Mouse (Mus musculus) midbrain, embryonic 15.5 days (tissue): ENCODE results near the gene Plekha1. TPM values are rescaled to one million over a fixed set of nuclear protein-coding genes. Genes with fewer than 3 reads are reported as not detected.

Experiments used
- ATAC-seq: fragments of 200-750 bp; cut with Nextera tagmentation; replicated peaks from 2 replicates; pipeline ENCODE4 v1.8.0; 2017; ENCODE audit warnings: moderate TSS enrichment
- H3K27ac ChIP-seq: fragments of 300-500 bp; sonication (generic); 2 replicates; pipeline ENCODE4 v1.5.1; 2015; ENCODE audit warnings: mild to moderate bottlenecking, inconsistent platforms
- H3K27me3 ChIP-seq: fragments of 300-500 bp; sonication (generic); replicated peaks from 2 replicates; pipeline ENCODE4 v1.6.1; 2015; ENCODE audit warnings: inconsistent platforms
- H3K36me3 ChIP-seq: fragments of 300-500 bp; sonication (generic); replicated peaks from 2 replicates; pipeline ENCODE4 v1.6.1; 2015; ENCODE audit warnings: inconsistent platforms
- H3K4me1 ChIP-seq: fragments of 300-500 bp; sonication (generic); 2 replicates; pipeline ENCODE4 v1.6.1; 2015; ENCODE audit warnings: inconsistent platforms
- H3K4me2 ChIP-seq: fragments of 300-500 bp; sonication (generic); 2 replicates; pipeline ENCODE4 v1.6.1; 2015; ENCODE audit warnings: inconsistent platforms, mild to moderate bottlenecking, moderate library complexity
- H3K4me3 ChIP-seq: fragments of 300-500 bp; sonication (generic); 2 replicates; pipeline ENCODE4 v1.5.1; 2015; ENCODE audit warnings: mild to moderate bottlenecking, inconsistent platforms
- H3K9ac ChIP-seq: fragments of 300-500 bp; sonication (generic); 2 replicates; pipeline ENCODE4 v1.6.1; 2015; ENCODE audit warnings: mild to moderate bottlenecking, inconsistent platforms
- H3K9me3 ChIP-seq: fragments of 300-500 bp; sonication (generic); 2 replicates; pipeline ENCODE4 v1.6.1; 2016; ENCODE audit warnings: inconsistent platforms
- WGBS: fragments of 180-500 bp; shearing (Covaris S2); methylation state at CpG from one replicate; pipeline ENCODE4 v1.1.7; 2015; ENCODE audit warnings: mixed read lengths; 5-methylcytosine and 5-hydroxymethylcytosine counted together
- polyA plus RNA-seq: library from polyadenylated mRNA; unstranded; fragments of >200 nt; fragmentation: Nextera tagmentation; extraction: Ambion mirVana; gene quantifications from 2 replicates; pipeline ENCODE4 v1.2.1, GENCODE M21; 2015

Gene Plekha1
- polyA plus RNA-seq, 1 experiment from 2014 or later: 72.9 TPM

GRCm38 (mm10) chr7:130902929-130903328, 37.4 kb downstream of the Plekha1 start:
- Histone ChIP-seq H3K4me3 (no peak overlapping the region), H3K4me1 (no peaks in the 10 kb centered on the region), H3K9me3 (no peaks in the 10 kb centered on the region), H3K4me2 (no peak overlapping the region), H3K27me3 (no peaks in the 10 kb centered on the region), H3K36me3 (no peaks in the 10 kb centered on the region; the same call in 1 of the 2 replicates), H3K27ac (no peak overlapping the region), H3K9ac (no peak overlapping the region)
- 97% methylated on average over 1 of the region's 1 CpGs for WGBS
- ATAC-seq: no peak

GRCm38 (mm10) chr7:130903505-130904074, 38.0 kb downstream of the Plekha1 start:
- H3K27ac ChIP-seq: no peak overlapping the region
- H3K27me3 ChIP-seq: no peaks in the 10 kb centered on the region
- H3K36me3 ChIP-seq: no peaks in the 10 kb centered on the region; the same call in 1 of the 2 replicates
- H3K9ac ChIP-seq: no peak overlapping the region
- no peak overlapping the region for H3K4me2 ChIP-seq
- H3K9me3 ChIP-seq: no peaks in the 10 kb centered on the region
- WGBS: 92% methylated on average over 16 of the region's 16 CpGs
- no peaks in the 10 kb centered on the region for H3K4me1 ChIP-seq
- no peak overlapping the region for H3K4me3 ChIP-seq
- no peak for ATAC-seq

GRCm38 (mm10) chr7:130904571-130905365, 39.2 kb downstream of the Plekha1 start:
- Histone ChIP-seq H3K27me3 (no peaks in the 10 kb centered on the region), H3K36me3 (peaks cover 2% of the 10 kb centered on the region; the same call in 1 of the 2 replicates), H3K9me3 (no peaks in the 10 kb centered on the region), H3K4me1 (no peaks in the 10 kb centered on the region), H3K4me3 (no peak overlapping the region), H3K4me2 (no peak overlapping the region), H3K9ac (no peak overlapping the region), H3K27ac (no peak overlapping the region)
- WGBS: 93% methylated on average over 13 of the region's 13 CpGs
- no peak for ATAC-seq

DNA sequence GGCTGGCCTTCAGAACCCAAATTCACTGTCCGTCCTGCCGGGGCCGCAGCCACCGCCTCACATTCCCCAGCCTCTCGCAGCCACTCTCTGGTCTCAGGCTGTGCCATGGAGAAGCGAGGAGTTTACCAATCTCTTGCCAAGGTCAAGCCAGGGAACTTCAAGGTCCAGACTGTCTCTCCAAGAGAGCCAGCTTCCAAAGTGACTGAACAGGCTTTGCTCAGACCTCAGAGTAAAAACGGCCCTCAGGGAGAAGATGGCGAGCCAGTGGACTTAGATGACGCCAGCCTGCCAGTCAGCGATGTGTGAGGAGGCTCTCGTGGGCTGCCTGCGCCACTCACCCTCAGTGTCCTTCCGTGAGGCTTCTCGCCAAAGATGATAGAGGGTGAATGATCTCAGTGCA, 45.3 kb downstream of the Plekha1 start:
- Histone ChIP-seq H3K9ac (no peak overlapping the region), H3K36me3 (peaks cover 11% of the 10 kb centered on the region; the same call in 1 of the 2 replicates), H3K9me3 (no peaks in the 10 kb centered on the region), H3K4me3 (no peak overlapping the region), H3K27ac (no peak overlapping the region), H3K4me1 (no peaks in the 10 kb centered on the region), H3K27me3 (no peaks in the 10 kb centered on the region), H3K4me2 (no peak overlapping the region)
- 96% methylated on average over 14 of the region's 14 CpGs for WGBS
- no peak for ATAC-seq

DNA sequence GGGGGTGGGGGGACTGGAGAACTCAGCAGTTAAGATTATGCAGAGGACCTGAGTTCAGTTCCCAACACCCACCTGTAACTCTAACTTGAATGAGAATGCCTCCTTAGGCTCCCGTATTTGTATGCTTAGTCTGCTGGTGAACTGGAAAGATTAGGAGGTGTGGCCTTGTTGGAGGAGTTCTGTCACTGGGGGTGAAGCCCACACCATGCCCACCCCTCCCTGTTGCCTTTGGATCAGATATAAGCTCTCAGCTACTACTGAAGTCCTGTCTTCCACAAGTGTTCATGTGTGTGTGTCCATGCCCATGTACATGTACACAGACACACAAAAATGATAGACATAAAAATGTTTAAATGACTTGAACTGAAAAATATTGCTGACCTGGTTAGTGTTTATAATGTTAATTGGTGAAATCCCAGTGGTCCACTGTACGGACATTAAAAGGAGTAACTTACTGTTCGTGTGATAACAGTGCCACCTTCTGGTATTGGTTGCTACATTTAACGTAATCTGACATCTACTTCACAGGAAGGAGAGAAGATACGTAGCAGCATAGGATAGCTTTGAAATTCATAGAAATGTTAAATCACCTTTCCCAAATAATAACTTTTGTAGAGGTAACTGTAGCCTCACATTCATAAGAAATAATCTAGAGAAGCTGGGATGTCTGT, 49.3 kb downstream of the Plekha1 start:
- Histone ChIP-seq H3K9ac (no peak overlapping the region), H3K27ac (no peak overlapping the region), H3K4me1 (no peaks in the 10 kb centered on the region), H3K9me3 (no peaks in the 10 kb centered on the region), H3K36me3 (peaks cover 8% of the 10 kb centered on the region; the same call in 1 of the 2 replicates), H3K4me3 (no peak overlapping the region), H3K4me2 (no peak overlapping the region), H3K27me3 (no peaks in the 10 kb centered on the region)
- WGBS: 42% methylated on average over 5 of the region's 5 CpGs
- no peak for ATAC-seq

DNA sequence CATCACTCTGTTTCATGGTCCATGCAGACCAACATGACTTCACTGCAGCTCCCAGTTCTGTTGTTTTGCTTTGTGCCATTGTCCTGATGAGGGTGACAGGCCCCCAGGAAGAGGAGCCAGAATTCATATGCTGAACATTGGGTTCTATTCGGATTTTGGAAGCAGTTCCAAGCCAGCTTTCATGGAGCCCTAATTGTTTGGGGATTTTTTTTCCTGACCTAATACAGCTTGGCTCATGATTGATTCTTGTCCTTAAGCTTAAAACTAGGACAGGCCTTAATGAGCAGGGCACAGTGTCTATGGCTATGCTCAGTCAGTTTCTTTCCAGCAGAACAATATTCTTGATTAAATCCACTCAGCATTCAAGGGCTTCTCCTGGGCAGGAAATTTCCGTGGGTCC, 52.7 kb downstream of the Plekha1 start:
- no peak overlapping the region for H3K4me2 ChIP-seq
- no peak overlapping the region for H3K9ac ChIP-seq
- H3K27me3 ChIP-seq: no peaks in the 10 kb centered on the region
- no peak overlapping the region for H3K27ac ChIP-seq
- no peaks in the 10 kb centered on the region for H3K36me3 ChIP-seq
- no peaks in the 10 kb centered on the region for H3K4me1 ChIP-seq
- no peaks in the 10 kb centered on the region for H3K9me3 ChIP-seq
- 62% methylated on average over 2 of the region's 2 CpGs for WGBS
- no peak overlapping the region for H3K4me3 ChIP-seq
- no peak for ATAC-seq

GRCm38 (mm10) chr7:130922981-130923731, 57.6 kb downstream of the Plekha1 start:
- Histone ChIP-seq H3K4me1 (no peaks in the 10 kb centered on the region), H3K9ac (no peak overlapping the region), H3K4me2 (no peak overlapping the region), H3K9me3 (no peaks in the 10 kb centered on the region), H3K4me3 (no peak overlapping the region), H3K27me3 (no peaks in the 10 kb centered on the region), H3K27ac (no peak overlapping the region), H3K36me3 (no peaks in the 10 kb centered on the region)
- WGBS: 64% methylated on average over 13 of the region's 13 CpGs
- ATAC-seq: no peak

GRCm38 (mm10) chr7:130930401-130930800, 64.8 kb downstream of the Plekha1 start:
- Histone ChIP-seq H3K9me3 (no peaks in the 10 kb centered on the region), H3K4me3 (no peak overlapping the region), H3K27me3 (peaks cover 27% of the 10 kb centered on the region), H3K36me3 (no peaks in the 10 kb centered on the region), H3K9ac (no peak overlapping the region), H3K4me2 (no peak overlapping the region), H3K27ac (no peak overlapping the region), H3K4me1 (peaks cover 3% of the 10 kb centered on the region; the same call in 1 of the 2 replicates)
- ATAC-seq: no peak
- WGBS: 66% methylated on average over 3 of the region's 3 CpGs

DNA sequence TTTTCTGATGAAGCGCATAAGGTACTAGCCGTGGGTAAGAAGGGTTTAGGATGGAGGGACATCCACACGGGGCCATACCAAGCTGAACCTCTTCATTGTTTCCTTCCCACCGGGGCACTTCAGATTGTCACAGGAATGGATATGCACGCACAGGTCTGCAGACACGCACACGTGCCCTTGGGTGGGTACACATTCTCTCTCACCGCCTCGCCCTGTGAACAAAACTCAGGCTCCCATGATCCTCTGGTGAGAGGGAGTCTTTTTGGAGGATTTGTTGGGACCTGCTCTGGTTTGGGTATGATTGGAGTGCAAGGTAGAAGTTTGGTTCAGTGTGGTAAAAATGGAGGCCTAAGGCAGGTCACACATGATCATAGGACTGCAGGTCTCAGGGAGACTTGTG, 67.4 kb downstream of the Plekha1 start:
- Histone ChIP-seq H3K9me3 (no peaks in the 10 kb centered on the region), H3K27ac (no peak overlapping the region), H3K27me3 (peaks cover 51% of the 10 kb centered on the region), H3K36me3 (no peaks in the 10 kb centered on the region), H3K4me2 (no peak overlapping the region), H3K4me1 (peaks cover 18% of the 10 kb centered on the region), H3K9ac (no peak overlapping the region), H3K4me3 (no peak overlapping the region)
- WGBS: 89% methylated on average over 9 of the region's 9 CpGs
- no peak for ATAC-seq

DNA sequence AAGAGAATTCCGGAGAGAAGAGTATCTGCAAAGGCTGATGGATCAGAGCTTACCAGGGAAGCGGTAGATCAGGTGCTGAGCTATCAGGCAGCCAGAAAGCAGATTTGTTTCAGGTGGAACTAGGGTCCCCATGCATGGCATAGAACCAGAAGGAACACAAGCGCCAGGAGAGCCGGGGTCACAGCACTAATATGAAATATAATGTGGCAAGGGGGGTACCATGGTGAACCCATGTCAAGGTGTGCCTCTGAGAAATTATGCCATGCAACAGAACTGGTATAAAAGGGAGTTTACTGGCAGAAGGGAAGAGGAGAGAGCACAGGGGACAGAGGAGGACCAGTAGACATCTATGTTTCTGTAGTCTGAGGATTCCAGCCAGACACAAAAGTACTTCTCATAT, 69.1 kb downstream of the Plekha1 start:
- no peak for ATAC-seq
- Histone ChIP-seq H3K36me3 (no peaks in the 10 kb centered on the region), H3K27ac (no peak overlapping the region), H3K27me3 (peaks cover 63% of the 10 kb centered on the region), H3K4me3 (no peak overlapping the region), H3K9me3 (no peaks in the 10 kb centered on the region), H3K4me1 (peaks cover 18% of the 10 kb centered on the region), H3K9ac (no peak overlapping the region), H3K4me2 (no peak overlapping the region)
- 86% methylated on average over 4 of the region's 4 CpGs for WGBS

GRCm38 (mm10) chr7:130935421-130935792, 69.9 kb downstream of the Plekha1 start:
- H3K4me3 ChIP-seq: peak overlapping the region; percentile 44
- no peak overlapping the region for H3K9ac ChIP-seq
- WGBS: 13% methylated on average over 16 of the region's 16 CpGs
- ATAC-seq: no peak
- H3K27me3 ChIP-seq: peaks cover 63% of the 10 kb centered on the region
- no peaks in the 10 kb centered on the region for H3K36me3 ChIP-seq
- H3K4me2 ChIP-seq: peak overlapping the region; percentile 63
- no peaks in the 10 kb centered on the region for H3K9me3 ChIP-seq
- H3K4me1 ChIP-seq: peaks cover 18% of the 10 kb centered on the region
- no peak overlapping the region for H3K27ac ChIP-seq
